Mouse (Mus musculus): ENCODE results near the gene Syne1. TPM values are rescaled to one million over a fixed set of nuclear protein-coding genes. Genes with fewer than 3 reads are reported as not detected.

The Syne1 gene
- total and polyA plus RNA-seq, 2 experiments from 2014 or later, result 25.9 to 71.2 TPM

- Histone ChIP-seq H3K27me3 (ENCODE audit: control insufficient read depth, insufficient read depth, low read length) (no peaks in the 10 kb centered on the region), H3K27ac (ENCODE audit: low read depth) (peak overlapping the region; percentile 47), H3K4me2 (ENCODE audit: low read depth, low read length) (no peak overlapping the region), H3K4me1 (ENCODE audit: control insufficient read depth, insufficient read depth) (peaks cover 11% of the 10 kb centered on the region; the same call in 1 of the 2 replicates), H3K9ac (replicated peaks; ENCODE audit: low read depth, low read length) (no peak overlapping the region), H3K4me3 (ENCODE audit: low read depth, low read length) (no peak overlapping the region), H3K9me3 (replicated peaks; ENCODE audit: control insufficient read depth, low read length) (0 out of 2 replicates have a peak, but pooled peaks cover 4% of the 10 kb centered on the region), H3K36me3 (replicated peaks; ENCODE audit: control insufficient read depth, insufficient read depth, low read length) (peaks cover 53% of the 10 kb centered on the region)
- no peak for DNase-seq (ENCODE audit: low spot score)
- 42% methylated on average over 19 of the region's 19 CpGs for WGBS
- ATAC-seq (ENCODE audit: insufficient read depth, low read depth), result peak; percentile 36; the same call in 1 of the 2 replicates
- TF ChIP-seq CTCF (IDR thresholded peaks at IDR 0.05; ENCODE audit: low read depth), result no peak
- TF ChIP-seq EP300 (IDR thresholded peaks at IDR 0.05; ENCODE audit: low read depth), result no peak
Observed at GRCm38 (mm10) chr10:5185156-5186083, 365.9 kb downstream of the Syne1 start.

DNA sequence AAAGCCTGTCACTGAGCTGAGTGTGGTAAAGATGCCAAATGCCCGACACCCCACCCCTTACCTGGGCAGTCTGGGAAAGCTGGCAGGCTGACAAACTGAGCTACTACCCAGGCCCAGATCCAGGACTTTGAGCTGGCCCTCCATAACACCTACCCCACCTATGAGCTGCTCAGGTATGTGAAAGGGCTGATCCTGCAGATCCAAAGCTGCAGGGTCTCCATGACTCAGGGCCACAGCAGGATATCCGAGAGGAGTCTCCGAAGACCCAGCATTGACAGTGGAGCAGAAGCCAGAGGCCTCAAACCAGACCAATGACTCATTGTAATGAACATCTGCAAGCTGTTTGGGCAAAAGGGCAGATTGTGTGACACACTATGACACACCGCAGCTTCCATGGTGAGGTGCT, 369.5 kb downstream of the Syne1 start:
- Histone ChIP-seq H3K4me2 (ENCODE audit: low read depth, low read length) (no peak overlapping the region), H3K4me3 (ENCODE audit: low read depth, low read length) (no peak overlapping the region), H3K27me3 (ENCODE audit: control insufficient read depth, insufficient read depth, low read length) (no peaks in the 10 kb centered on the region), H3K36me3 (replicated peaks; ENCODE audit: control insufficient read depth, insufficient read depth, low read length) (peaks cover 43% of the 10 kb centered on the region), H3K9ac (replicated peaks; ENCODE audit: low read depth, low read length) (no peak overlapping the region), H3K4me1 (ENCODE audit: control insufficient read depth, insufficient read depth) (peaks cover 11% of the 10 kb centered on the region; the same call in 1 of the 2 replicates), H3K9me3 (replicated peaks; ENCODE audit: control insufficient read depth, low read length) (no peaks in the 10 kb centered on the region), H3K27ac (ENCODE audit: low read depth) (no peak overlapping the region)
- no peak for TF ChIP-seq CTCF (IDR thresholded peaks at IDR 0.05; ENCODE audit: low read depth)
- no peak for TF ChIP-seq EP300 (IDR thresholded peaks at IDR 0.05; ENCODE audit: low read depth)
- no peak for DNase-seq (ENCODE audit: low spot score)
- 85% methylated on average over 4 of the region's 4 CpGs for WGBS
- ATAC-seq (ENCODE audit: insufficient read depth, low read depth), result no peak

- Histone ChIP-seq H3K9me3 (replicated peaks; ENCODE audit: control insufficient read depth, low read length) (no peaks in the 10 kb centered on the region), H3K4me2 (ENCODE audit: low read depth, low read length) (no peak overlapping the region), H3K36me3 (replicated peaks; ENCODE audit: control insufficient read depth, insufficient read depth, low read length) (peaks cover 40% of the 10 kb centered on the region), H3K27me3 (ENCODE audit: control insufficient read depth, insufficient read depth, low read length) (no peaks in the 10 kb centered on the region), H3K9ac (replicated peaks; ENCODE audit: low read depth, low read length) (no peak overlapping the region), H3K27ac (ENCODE audit: low read depth) (no peak overlapping the region), H3K4me1 (ENCODE audit: control insufficient read depth, insufficient read depth) (0 out of 2 replicates have a peak, but pooled peaks cover 3% of the 10 kb centered on the region), H3K4me3 (ENCODE audit: low read depth, low read length) (no peak overlapping the region)
- DNase-seq (ENCODE audit: low spot score), result no peak
- no peak for ATAC-seq (ENCODE audit: insufficient read depth, low read depth)
- 88% methylated on average over 3 of the region's 3 CpGs for WGBS
- TF ChIP-seq CTCF (IDR thresholded peaks at IDR 0.05; ENCODE audit: low read depth), result no peak
- no peak for TF ChIP-seq EP300 (IDR thresholded peaks at IDR 0.05; ENCODE audit: low read depth)
Observed at GRCm38 (mm10) chr10:5179891-5180290, 371.4 kb downstream of the Syne1 start.

DNA sequence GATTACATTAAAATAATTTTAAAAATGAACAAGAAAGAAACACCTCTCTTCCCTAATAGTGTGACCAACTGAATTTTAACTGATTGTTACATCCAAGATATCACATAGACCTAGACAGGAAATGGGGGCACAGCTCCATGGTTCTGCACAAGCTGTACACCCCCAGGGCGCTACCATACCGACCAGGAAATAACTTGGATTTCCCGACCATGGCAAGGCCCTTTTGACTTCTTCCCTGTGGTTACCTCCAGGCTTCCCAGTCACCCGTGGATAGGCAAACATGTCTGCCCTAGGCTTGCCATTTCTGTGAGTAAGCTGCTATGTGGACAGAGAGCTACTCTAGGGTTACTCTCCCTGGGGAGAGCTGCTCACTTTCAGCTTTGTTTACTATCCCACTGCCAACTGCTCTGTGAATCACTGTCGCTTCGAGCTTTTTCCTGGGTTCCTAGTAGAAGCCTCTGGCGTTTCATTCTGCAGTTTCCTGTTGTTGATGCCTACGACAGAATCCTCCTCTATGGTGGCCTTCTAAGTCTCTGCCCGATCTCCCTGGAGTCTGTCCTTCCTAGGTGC, 373.8 kb downstream of the Syne1 start:
- 63% methylated on average over 9 of the region's 9 CpGs for WGBS
- H3K27ac ChIP-seq (ENCODE audit: low read depth), result no peak overlapping the region
- H3K9me3 ChIP-seq (replicated peaks; ENCODE audit: control insufficient read depth, low read length), result no peaks in the 10 kb centered on the region
- ATAC-seq (ENCODE audit: insufficient read depth, low read depth) (no peak), DNase-seq (ENCODE audit: low spot score) (no peak)
- H3K4me2 ChIP-seq (ENCODE audit: low read depth, low read length), result no peak overlapping the region
- no peak for TF ChIP-seq CTCF (IDR thresholded peaks at IDR 0.05; ENCODE audit: low read depth)
- TF ChIP-seq EP300 (IDR thresholded peaks at IDR 0.05; ENCODE audit: low read depth), result no peak
- H3K27me3 ChIP-seq (ENCODE audit: control insufficient read depth, insufficient read depth, low read length), result no peaks in the 10 kb centered on the region
- peaks cover 27% of the 10 kb centered on the region for H3K36me3 ChIP-seq (replicated peaks; ENCODE audit: control insufficient read depth, insufficient read depth, low read length)
- H3K4me3 ChIP-seq (ENCODE audit: low read depth, low read length), result no peak overlapping the region
- no peak overlapping the region for H3K9ac ChIP-seq (replicated peaks; ENCODE audit: low read depth, low read length)
- H3K4me1 ChIP-seq (ENCODE audit: control insufficient read depth, insufficient read depth), result no peaks in the 10 kb centered on the region

DNA sequence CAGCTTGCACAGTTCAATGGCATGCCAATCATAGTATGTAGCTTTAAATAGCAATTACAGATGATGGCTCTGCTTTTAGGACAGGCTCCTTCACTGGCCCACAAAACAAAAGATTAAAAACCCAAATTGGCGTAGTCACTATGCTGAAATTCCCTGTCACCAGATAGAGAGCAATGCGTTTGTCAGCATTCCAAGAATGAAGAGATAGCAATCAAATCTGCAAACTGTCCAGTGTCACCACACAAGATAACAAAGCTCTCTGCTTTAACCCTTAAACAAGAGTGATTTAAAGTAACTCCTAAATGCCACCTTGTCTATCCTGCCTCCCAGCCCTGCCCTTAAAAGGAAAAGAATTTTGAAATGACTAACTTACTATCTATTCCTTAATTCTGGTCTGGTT, 374.9 kb downstream of the Syne1 start:
- ATAC-seq (ENCODE audit: insufficient read depth, low read depth) (no peak; the same call in 1 of the 2 replicates), DNase-seq (ENCODE audit: low spot score) (no peak)
- Histone ChIP-seq H3K9ac (replicated peaks; ENCODE audit: low read depth, low read length) (no peak overlapping the region), H3K9me3 (replicated peaks; ENCODE audit: control insufficient read depth, low read length) (no peaks in the 10 kb centered on the region), H3K27ac (ENCODE audit: low read depth) (0 out of 2 replicates have a peak overlapping the region, but pooled peaks have one; percentile 2), H3K27me3 (ENCODE audit: control insufficient read depth, insufficient read depth, low read length) (no peaks in the 10 kb centered on the region), H3K4me3 (ENCODE audit: low read depth, low read length) (no peak overlapping the region), H3K4me2 (ENCODE audit: low read depth, low read length) (no peak overlapping the region), H3K4me1 (ENCODE audit: control insufficient read depth, insufficient read depth) (no peaks in the 10 kb centered on the region), H3K36me3 (replicated peaks; ENCODE audit: control insufficient read depth, insufficient read depth, low read length) (peaks cover 35% of the 10 kb centered on the region)
- WGBS, result 21% methylated on average over 2 of the region's 2 CpGs
- TF ChIP-seq CTCF (IDR thresholded peaks at IDR 0.05; ENCODE audit: low read depth) (no peak), EP300 (IDR thresholded peaks at IDR 0.05; ENCODE audit: low read depth) (no peak)

Data from heart, postnatal 0 days (tissue).